In the genomic region with DNA sequence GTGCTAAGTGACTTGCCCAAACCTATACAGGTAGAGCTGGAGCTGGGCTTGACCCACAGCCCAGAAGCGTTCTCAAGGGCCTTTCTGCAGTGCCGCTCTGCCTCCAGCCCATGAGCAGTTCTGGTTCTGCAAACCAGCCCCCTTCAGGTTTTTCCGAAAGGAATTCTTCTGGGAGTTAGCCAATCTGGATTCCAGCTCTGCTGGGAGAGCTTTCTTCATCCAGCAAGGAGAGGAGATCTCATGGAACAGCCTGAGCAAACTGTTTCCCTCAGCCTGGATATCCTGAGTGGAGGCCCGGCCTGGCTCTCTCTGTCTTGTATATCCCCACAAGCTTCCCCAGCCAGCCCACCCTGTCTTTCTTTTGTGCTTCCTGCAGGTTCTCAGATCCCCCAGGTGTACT, we compare ENCODE assay signal across 27 mouse cellular contexts.
A peak's percentile ranks its signal among the peaks of the same experiment; 100 is the strongest.
DNase-seq lines count a peak whose midpoint lies in the region; ATAC-seq and TF ChIP-seq lines count a peak whose summit lies in the region.
"Had no signal": no experiment of that assay in that cellular context is flagged by ENCODE, and none has a peak within 500 bp of the region (broad histone marks: within the 10 kb centered on the region; RNA-seq: fewer than 3 reads in every experiment).

No protein-coding gene starts in this region.

- no peak overlapping the region for H3K27ac ChIP-seq in forebrain, embryonic 11.5 days (ENCODE audit: low read depth, low read length)
- H3K27ac ChIP-seq in forebrain, embryonic 14.5 days (ENCODE audit: low read depth, low read length), result no peak overlapping the region
- peak overlapping the region; percentile 49; the same call in 1 of the 2 replicates for H3K27ac ChIP-seq in hindbrain, embryonic 14.5 days
- no peak overlapping the region for H3K27ac ChIP-seq in hindbrain, embryonic 10.5 days
- no peak overlapping the region for H3K27ac ChIP-seq in left cerebral cortex, adult 2 months
- H3K27ac ChIP-seq: embryonic facial prominence, embryonic 10.5 days; embryonic facial prominence, embryonic 13.5 days; forebrain, embryonic 13.5 days; gastrocnemius, adult 2 months; heart, embryonic 13.5 days; hindbrain, postnatal 0 days had no signal

- H3K4me1 ChIP-seq in forebrain, embryonic 11.5 days (replicated peaks; ENCODE audit: control insufficient read depth, insufficient read depth, low read length), result no peaks in the 10 kb centered on the region; the same call in 1 of the 2 replicates
- H3K4me1 ChIP-seq in forebrain, embryonic 14.5 days (ENCODE audit: control insufficient read depth, insufficient read depth, low read length), result no peaks in the 10 kb centered on the region
- H3K4me1 ChIP-seq in hindbrain, embryonic 14.5 days (replicated peaks; ENCODE audit: control insufficient read depth, insufficient read depth, low read length), result peaks cover 4% of the 10 kb centered on the region
- peaks cover 9% of the 10 kb centered on the region for H3K4me1 ChIP-seq in hindbrain, embryonic 10.5 days (replicated peaks)

- no peak for TF ChIP-seq CTCF in left cerebral cortex, adult 2 months (IDR thresholded peaks at IDR 0.05)

- H3K4me2 ChIP-seq in forebrain, embryonic 11.5 days (ENCODE audit: low read depth, low read length, severe bottlenecking), result no peak overlapping the region
- H3K4me2 ChIP-seq in forebrain, embryonic 14.5 days (ENCODE audit: low read length), result no peak overlapping the region
- no peak overlapping the region for H3K4me2 ChIP-seq in hindbrain, embryonic 14.5 days (replicated peaks)
- H3K4me2 ChIP-seq: embryonic facial prominence, embryonic 13.5 days; forebrain, embryonic 13.5 days; heart, embryonic 13.5 days had no signal

- no peak for ATAC-seq in forebrain, embryonic 11.5 days (replicated peaks; ENCODE audit: low FRiP score)
- no peak for ATAC-seq in forebrain, embryonic 14.5 days
- no peak for ATAC-seq in hindbrain, embryonic 14.5 days (ENCODE audit: low FRiP score)
- ATAC-seq: activated CD4-positive, CD25-positive, alpha-beta regulatory T cell, adult 4 months; forebrain, embryonic 13.5 days; forebrain, postnatal 0 days; hindbrain, postnatal 0 days; inflammation-experienced regulatory T-cells, adult 6 months had no signal

- no peak overlapping the region for H3K9ac ChIP-seq in forebrain, embryonic 11.5 days (ENCODE audit: low read length)
- H3K9ac ChIP-seq in forebrain, embryonic 14.5 days (ENCODE audit: low read length), result no peak overlapping the region
- no peak overlapping the region for H3K9ac ChIP-seq in hindbrain, embryonic 14.5 days
- H3K9ac ChIP-seq: embryonic facial prominence, embryonic 13.5 days; forebrain, embryonic 13.5 days; forebrain, postnatal 0 days; heart, embryonic 13.5 days had no signal

- no peaks in the 10 kb centered on the region for H3K36me3 ChIP-seq in forebrain, embryonic 11.5 days (ENCODE audit: control insufficient read depth, insufficient read depth, low read length)
- peaks cover 24% of the 10 kb centered on the region for H3K36me3 ChIP-seq in forebrain, embryonic 14.5 days (ENCODE audit: control insufficient read depth, insufficient read depth, low read length)
- peaks cover 20% of the 10 kb centered on the region for H3K36me3 ChIP-seq in hindbrain, embryonic 14.5 days (replicated peaks; ENCODE audit: control insufficient read depth, insufficient read depth)
- peaks cover 57% of the 10 kb centered on the region for H3K36me3 ChIP-seq in hindbrain, embryonic 10.5 days

- DNase-seq in forebrain, embryonic 11.5 days (ENCODE audit: low spot score), result peak; percentile 11
- DNase-seq in forebrain, embryonic 14.5 days (ENCODE audit: low spot score), result no peak
- DNase-seq in hindbrain, embryonic 14.5 days (ENCODE audit: low spot score), result no peak
- DNase-seq in hindbrain, embryonic 10.5 days (ENCODE audit: low spot score), result no peak
- DNase-seq in left cerebral cortex, adult 2 months (ENCODE audit: extremely low spot score in 1 of 2, low spot score in 2 of 2), result peak; percentile 4 to 6
- DNase-seq in left cerebral cortex, postnatal 10 days (ENCODE audit: extremely low spot score in 1 of 2, low spot score in 2 of 2), result no peak
- peak; percentile 16 to 18 for DNase-seq in right cerebral cortex, postnatal 10 days (ENCODE audit: low spot score in 2 of 2)
- no peak for DNase-seq in right cerebral cortex, postnatal 14 days
- DNase-seq: adrenal gland, adult 8-10 months; adrenal gland, postnatal 25 days; cerebellum, adult 11-12 months; cerebellum, adult 8-10 months; cerebellum, postnatal 36 days; embryo, embryonic 11 days; forebrain, postnatal 0 days; gastrocnemius, adult 2 months; gastrocnemius, postnatal 14 days; heart, adult 18-20 months; heart, postnatal 14 days had no signal

- H3K4me3 ChIP-seq in forebrain, embryonic 11.5 days (ENCODE audit: low read depth, low read length), result no peak overlapping the region
- no peak overlapping the region for H3K4me3 ChIP-seq in forebrain, embryonic 14.5 days (ENCODE audit: low read depth, low read length)
- no peak overlapping the region for H3K4me3 ChIP-seq in hindbrain, embryonic 14.5 days (replicated peaks; ENCODE audit: low read length)
- H3K4me3 ChIP-seq in hindbrain, embryonic 10.5 days, result no peak overlapping the region
- no peak overlapping the region for H3K4me3 ChIP-seq in left cerebral cortex, adult 2 months
- H3K4me3 ChIP-seq: embryonic facial prominence, embryonic 10.5 days; embryonic facial prominence, embryonic 13.5 days; erythroblast, embryonic 14.5 days; forebrain, embryonic 13.5 days; gastrocnemius, adult 2 months; heart, embryonic 13.5 days had no signal

- intact Hi-C loops in left cerebral cortex, adult 2 months (cut with DNase I), result no loop called here
- intact Hi-C loops in left cerebral cortex, postnatal 10 days (cut with DNase I), result no loop called here

- WGBS in forebrain, embryonic 11.5 days, result 89% methylated on average over 4 of the region's 4 CpGs
- WGBS in forebrain, embryonic 14.5 days, result 97% methylated on average over 4 of the region's 4 CpGs
- WGBS in hindbrain, embryonic 14.5 days, result 93% methylated on average over 4 of the region's 4 CpGs
- 93% methylated on average over 4 of the region's 4 CpGs for WGBS in hindbrain, embryonic 10.5 days

- no peaks in the 10 kb centered on the region for H3K9me3 ChIP-seq in forebrain, embryonic 11.5 days (ENCODE audit: control insufficient read depth, low read length)
- H3K9me3 ChIP-seq in forebrain, embryonic 14.5 days (replicated peaks; ENCODE audit: control insufficient read depth, low read length), result no peaks in the 10 kb centered on the region
- H3K9me3 ChIP-seq in hindbrain, embryonic 14.5 days (ENCODE audit: control insufficient read depth, low read length), result no peaks in the 10 kb centered on the region
- H3K9me3 ChIP-seq in hindbrain, embryonic 10.5 days, result no peaks in the 10 kb centered on the region
- H3K9me3 ChIP-seq: embryonic facial prominence, embryonic 10.5 days; embryonic facial prominence, embryonic 13.5 days; forebrain, embryonic 13.5 days; heart, embryonic 13.5 days had no signal

- H3K27me3 ChIP-seq in forebrain, embryonic 11.5 days (ENCODE audit: control insufficient read depth, insufficient read depth, low read length), result no peaks in the 10 kb centered on the region
- H3K27me3 ChIP-seq in forebrain, embryonic 14.5 days (replicated peaks; ENCODE audit: control insufficient read depth, insufficient read depth, low read length), result no peaks in the 10 kb centered on the region
- H3K27me3 ChIP-seq in hindbrain, embryonic 14.5 days (ENCODE audit: control insufficient read depth, insufficient read depth, low read length), result no peaks in the 10 kb centered on the region
- H3K27me3 ChIP-seq in hindbrain, embryonic 10.5 days (ENCODE audit: insufficient read depth, poor library complexity, severe bottlenecking), result no peaks in the 10 kb centered on the region
- H3K27me3 ChIP-seq: embryonic facial prominence, embryonic 13.5 days; forebrain, embryonic 13.5 days had no signal

Comparison
In these comparisons a context has a peak if more than half of its experiments do, and no peak if none do; other contexts are left out.
1. DNase-seq: peak in forebrain, embryonic 11.5 days (single experiment), left cerebral cortex, adult 2 months (2 of 2) and right cerebral cortex, postnatal 10 days (2 of 2); none in forebrain, embryonic 14.5 days (single experiment), hindbrain, embryonic 14.5 days (single experiment), hindbrain, embryonic 10.5 days (single experiment), left cerebral cortex, postnatal 10 days (0 of 2) and right cerebral cortex, postnatal 14 days (single experiment).